Mouse (Mus musculus): ENCODE data around the gene Alas2.

DNA sequence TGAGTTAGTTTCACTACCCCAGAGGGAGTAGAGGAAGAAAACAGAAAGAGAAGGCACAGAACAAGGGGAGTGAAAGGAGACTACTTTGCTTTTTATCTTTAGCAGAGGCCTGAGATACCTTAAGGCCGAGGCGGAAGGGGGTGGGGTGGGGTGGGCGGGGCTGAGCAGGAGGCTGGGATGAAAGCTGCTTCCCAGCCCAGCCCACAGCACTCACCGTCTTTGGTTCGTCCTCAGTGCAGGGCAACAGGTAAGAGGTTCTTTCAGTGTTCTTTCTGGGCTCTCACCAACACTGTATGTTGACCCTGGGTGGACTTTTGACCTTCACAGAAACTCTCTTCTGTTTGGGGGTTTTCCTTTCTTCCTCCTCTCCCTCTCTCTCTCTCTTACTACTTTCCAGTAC is at the start of gene Alas2:
- TF ChIP-seq CTCF (IDR thresholded peaks at IDR 0.05; ENCODE audit: extremely low read depth, insufficient read length, insufficient replicate concordance, low read depth, low read length), result no peak
- no peak for TF ChIP-seq POLR2A (IDR thresholded peaks at IDR 0.05; ENCODE audit: low read depth, low read length)

Data from small intestine, adult 2 months (tissue).